Mouse (Mus musculus) forebrain, postnatal 0 days (tissue): ENCODE measurements around the gene Strip1. TPM values are rescaled to one million over a fixed set of nuclear protein-coding genes. Genes with fewer than 3 reads are reported as not detected.

Experiments
- ATAC-seq: fragments of 200-750 bp; cut with Nextera tagmentation; 2 replicates; pipeline ENCODE4 v1.8.0; 2017; ENCODE audit warnings: mild to moderate bottlenecking, moderate library complexity
- DNase-seq: peaks from one replicate; pipeline ENCODE4 v3.0.0-alpha.2; 2015
- H3K27ac ChIP-seq: fragments of 300-500 bp; sonication (generic); 2 replicates; pipeline ENCODE4 v1.5.1; 2014; ENCODE audit warnings: low read depth, mild to moderate bottlenecking, antibody characterized with exemption, low read length, moderate library complexity, mixed read lengths
- H3K27me3 ChIP-seq: fragments of 300-500 bp; sonication (generic); 2 replicates; pipeline ENCODE4 v1.6.1; 2014; ENCODE audit warnings: mild to moderate bottlenecking, low read length, mixed read lengths; ENCODE audit not compliant: insufficient read depth
- H3K36me3 ChIP-seq: fragments of 300-500 bp; sonication (generic); 2 replicates; pipeline ENCODE4 v1.6.1; 2014; ENCODE audit warnings: mild to moderate bottlenecking, moderate library complexity; ENCODE audit not compliant: insufficient read depth
- H3K4me1 ChIP-seq: fragments of 300-500 bp; sonication (generic); 2 replicates; pipeline ENCODE4 v1.6.1; 2014; ENCODE audit warnings: antibody characterized with exemption; ENCODE audit not compliant: insufficient read depth
- H3K4me2 ChIP-seq: fragments of 300-500 bp; sonication (generic); 2 replicates; pipeline ENCODE4 v1.6.1; 2014; ENCODE audit warnings: low read depth, mild to moderate bottlenecking, moderate library complexity
- H3K4me3 ChIP-seq: fragments of 300-500 bp; sonication (generic); 2 replicates; pipeline ENCODE4 v1.5.1; 2014; ENCODE audit warnings: low read depth, low read length, mixed read lengths
- H3K9ac ChIP-seq: fragments of 300-500 bp; sonication (generic); 2 replicates; pipeline ENCODE4 v1.6.1; 2014; ENCODE audit warnings: mild to moderate bottlenecking
- H3K9me3 ChIP-seq: fragments of 300-500 bp; sonication (generic); 2 replicates; pipeline ENCODE4 v1.6.1; 2016; ENCODE audit warnings: low read length
- CTCF ChIP-seq: sonication (generic); IDR thresholded peaks from 2 replicates; pipeline ENCODE4 v1.5.1; 2016; ENCODE audit warnings: antibody characterized with exemption, control low read depth, low read depth
- WGBS: fragments of 180-500 bp; shearing (Covaris S2); extraction: QIAGEN DNeasy Blood & Tissue Kit; methylation state at CpG from one replicate; pipeline ENCODE4 v1.1.7; 2014; 5-methylcytosine and 5-hydroxymethylcytosine counted together
- polyA plus RNA-seq: library from polyadenylated mRNA; unstranded; fragments of >200 nt; fragmentation: Nextera tagmentation; extraction: Ambion mirVana; gene quantifications from 2 replicates; pipeline ENCODE4 v1.2.1, GENCODE M21; 2015
- total RNA-seq: library from RNA; depleted of rRNA; stranded (reverse); fragments of >200 nt; gene quantifications from 2 replicates; pipeline ENCODE4 v1.2.3, GENCODE M21; 2014; rRNA removed

Strip1 gene
- total RNA-seq = 115 and 135 TPM in 2 replicates
- polyA plus RNA-seq = 92.6 and 108 TPM in 2 replicates

GRCm38 (mm10) chr3:107631523-107631958 is at the start of gene Strip1:
Gene Strip1, minus strand, starts transcription at chr3:107631694.
- no peak for TF ChIP-seq CTCF
- no peaks in the 10 kb centered on the region for H3K9me3 ChIP-seq
- H3K4me2 ChIP-seq = peak within 1 kb of the TSS; percentile 64
- ATAC-seq (peak; percentile 98), DNase-seq (peak; percentile 97)
- H3K27me3 ChIP-seq = no peaks in the 10 kb centered on the region
- peaks cover 8% of the 10 kb centered on the region for H3K4me1 ChIP-seq
- H3K27ac ChIP-seq = peak within 1 kb of the TSS; percentile 99
- H3K4me3 ChIP-seq = peak within 1 kb of the TSS; percentile 99
- H3K9ac ChIP-seq = peak within 1 kb of the TSS; percentile 99
- peaks cover 24% of the 10 kb centered on the region for H3K36me3 ChIP-seq
- WGBS = 4% methylated on average over 35 of the region's 35 CpGs

DNA sequence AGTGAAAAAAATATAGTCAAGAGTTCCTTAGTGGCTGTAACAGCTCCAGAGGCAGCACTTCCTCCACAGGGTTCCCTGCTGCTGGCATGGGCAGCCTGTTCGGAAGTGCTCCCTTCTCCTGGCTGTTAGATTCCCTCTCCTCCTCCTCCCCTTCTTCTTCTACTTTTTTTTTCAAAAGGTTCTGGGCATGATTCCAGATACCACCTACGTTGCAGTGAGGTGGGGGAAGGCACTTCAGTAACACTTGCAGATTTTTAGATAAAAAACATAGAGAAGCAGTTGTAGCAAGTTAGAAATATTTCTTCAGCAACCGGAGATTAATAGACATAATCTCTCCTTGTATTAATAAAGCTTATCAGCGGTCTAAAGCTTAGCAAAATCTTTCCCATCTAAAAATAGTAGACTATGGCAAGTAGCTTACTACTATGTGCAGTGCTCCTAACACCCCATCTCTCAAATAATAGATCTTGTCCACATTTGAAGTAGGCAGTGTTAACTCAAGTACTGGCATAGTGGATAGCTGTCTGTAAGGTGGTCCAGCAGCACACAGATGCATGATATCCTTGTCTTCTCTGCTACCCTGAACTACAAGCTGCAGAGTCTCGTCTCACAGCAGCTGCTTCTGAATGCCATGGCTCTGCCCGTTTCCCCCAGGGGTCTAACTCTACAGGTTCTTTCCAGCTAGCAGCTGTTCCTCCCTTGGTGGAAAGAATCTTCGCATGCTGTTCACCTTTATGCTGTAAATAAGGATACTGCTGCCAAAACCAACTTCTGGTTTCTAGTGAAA is 49.5 kb upstream of the Strip1 start:
- no peaks in the 10 kb centered on the region for H3K27me3 ChIP-seq
- peak; percentile 51; the same call in 1 of the 2 replicates for ATAC-seq
- no peak for TF ChIP-seq CTCF
- no peak overlapping the region; the same call in 1 of the 2 replicates for H3K9ac ChIP-seq
- peak overlapping the region; percentile 59 for H3K27ac ChIP-seq
- H3K4me1 ChIP-seq = peaks cover 13% of the 10 kb centered on the region
- H3K36me3 ChIP-seq = peaks cover 3% of the 10 kb centered on the region; the same call in 1 of the 2 replicates
- peak; percentile 42 for DNase-seq
- H3K4me3 ChIP-seq = no peak overlapping the region
- WGBS = 16% methylated on average over 7 of the region's 7 CpGs
- 0 out of 2 replicates have a peak overlapping the region, but pooled peaks have one; percentile 5 for H3K4me2 ChIP-seq
- no peaks in the 10 kb centered on the region for H3K9me3 ChIP-seq

DNA sequence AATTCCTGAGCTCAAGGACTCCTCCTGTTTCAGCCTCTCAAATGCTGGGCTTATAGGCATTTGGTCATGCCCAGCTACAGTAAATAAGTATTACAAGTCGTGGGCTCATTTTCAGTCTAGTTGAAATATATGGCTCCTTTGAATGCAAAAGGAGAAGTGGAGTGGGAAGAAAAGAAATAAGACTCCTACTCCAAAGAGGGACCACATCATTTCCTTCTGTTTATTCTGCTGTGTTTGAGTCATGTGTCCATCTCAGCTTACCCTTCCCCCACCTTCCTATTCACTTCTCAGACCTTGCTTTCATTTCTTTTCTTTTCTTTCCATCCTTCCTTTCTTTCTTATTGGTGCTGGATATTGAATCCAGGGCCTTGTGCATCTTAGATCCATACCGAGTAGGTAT is 40.0 kb upstream of the Strip1 start:
- WGBS = 84% methylated on average over 2 of the region's 2 CpGs
- DNase-seq (no peak), ATAC-seq (no peak)
- Histone ChIP-seq H3K9ac (no peak overlapping the region), H3K4me1 (no peaks in the 10 kb centered on the region), H3K27me3 (no peaks in the 10 kb centered on the region), H3K4me2 (no peak overlapping the region), H3K27ac (no peak overlapping the region), H3K9me3 (no peaks in the 10 kb centered on the region), H3K36me3 (peaks cover 80% of the 10 kb centered on the region), H3K4me3 (no peak overlapping the region)
- TF ChIP-seq CTCF = no peak

GRCm38 (mm10) chr3:107670500-107670899 is 39.0 kb upstream of the Strip1 start:
- no peak for TF ChIP-seq CTCF
- Histone ChIP-seq H3K27ac (no peak overlapping the region), H3K27me3 (no peaks in the 10 kb centered on the region), H3K9ac (no peak overlapping the region), H3K9me3 (no peaks in the 10 kb centered on the region), H3K4me3 (no peak overlapping the region), H3K36me3 (peaks cover 88% of the 10 kb centered on the region), H3K4me2 (no peak overlapping the region), H3K4me1 (no peaks in the 10 kb centered on the region)
- 88% methylated on average over 4 of the region's 4 CpGs for WGBS
- DNase-seq (no peak), ATAC-seq (no peak)

GRCm38 (mm10) chr3:107668786-107669185 is 37.3 kb upstream of the Strip1 start:
- no peak overlapping the region for H3K4me2 ChIP-seq
- H3K4me3 ChIP-seq = no peak overlapping the region
- peaks cover 87% of the 10 kb centered on the region for H3K36me3 ChIP-seq
- H3K4me1 ChIP-seq = no peaks in the 10 kb centered on the region
- no peaks in the 10 kb centered on the region for H3K9me3 ChIP-seq
- no peak overlapping the region for H3K27ac ChIP-seq
- 91% methylated on average over 7 of the region's 7 CpGs for WGBS
- H3K27me3 ChIP-seq = no peaks in the 10 kb centered on the region
- TF ChIP-seq CTCF = no peak
- no peak for ATAC-seq
- no peak for DNase-seq
- H3K9ac ChIP-seq = no peak overlapping the region

DNA sequence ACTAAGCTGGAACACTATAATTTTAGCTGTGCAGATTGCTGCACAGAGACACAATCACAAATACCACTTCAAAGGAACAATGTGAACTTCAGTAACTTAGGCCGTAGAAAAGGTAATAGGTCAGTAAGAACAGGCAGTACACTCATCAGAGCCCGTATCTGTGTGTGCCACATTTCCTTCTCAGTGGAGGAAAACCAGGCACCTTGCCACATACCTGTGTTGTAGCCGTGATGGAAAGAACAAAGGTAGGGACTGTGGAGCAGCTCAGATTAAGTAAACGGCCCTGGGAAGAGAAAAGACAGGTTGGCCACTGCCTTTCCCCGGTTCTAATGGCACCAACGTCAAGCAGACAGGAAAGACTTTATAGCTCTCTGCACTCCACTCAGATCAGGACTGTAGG is 35.9 kb upstream of the Strip1 start:
- Histone ChIP-seq H3K27me3 (no peaks in the 10 kb centered on the region), H3K9me3 (no peaks in the 10 kb centered on the region), H3K27ac (no peak overlapping the region), H3K4me1 (no peaks in the 10 kb centered on the region), H3K4me3 (no peak overlapping the region), H3K4me2 (no peak overlapping the region), H3K9ac (no peak overlapping the region), H3K36me3 (peaks cover 91% of the 10 kb centered on the region)
- DNase-seq (no peak), ATAC-seq (no peak)
- no peak for TF ChIP-seq CTCF
- 87% methylated on average over 6 of the region's 6 CpGs for whole genome bisulfite sequencing

- H3K36me3 ChIP-seq = peaks cover 77% of the 10 kb centered on the region
- H3K27me3 ChIP-seq = no peaks in the 10 kb centered on the region
- H3K4me1 ChIP-seq = no peaks in the 10 kb centered on the region
- no peak overlapping the region for H3K9ac ChIP-seq
- DNase-seq (no peak), ATAC-seq (no peak)
- no peak overlapping the region for H3K4me2 ChIP-seq
- H3K27ac ChIP-seq = no peak overlapping the region
- no peaks in the 10 kb centered on the region for H3K9me3 ChIP-seq
- WGBS = 95% methylated on average over 1 of the region's 1 CpGs
- H3K4me3 ChIP-seq = no peak overlapping the region
- no peak for TF ChIP-seq CTCF
These were observed 33.1 kb upstream of the Strip1 start for GRCm38 (mm10) chr3:107664641-107665040.
